ENCODE assay signal across 9 mouse cellular contexts in the genomic region with DNA sequence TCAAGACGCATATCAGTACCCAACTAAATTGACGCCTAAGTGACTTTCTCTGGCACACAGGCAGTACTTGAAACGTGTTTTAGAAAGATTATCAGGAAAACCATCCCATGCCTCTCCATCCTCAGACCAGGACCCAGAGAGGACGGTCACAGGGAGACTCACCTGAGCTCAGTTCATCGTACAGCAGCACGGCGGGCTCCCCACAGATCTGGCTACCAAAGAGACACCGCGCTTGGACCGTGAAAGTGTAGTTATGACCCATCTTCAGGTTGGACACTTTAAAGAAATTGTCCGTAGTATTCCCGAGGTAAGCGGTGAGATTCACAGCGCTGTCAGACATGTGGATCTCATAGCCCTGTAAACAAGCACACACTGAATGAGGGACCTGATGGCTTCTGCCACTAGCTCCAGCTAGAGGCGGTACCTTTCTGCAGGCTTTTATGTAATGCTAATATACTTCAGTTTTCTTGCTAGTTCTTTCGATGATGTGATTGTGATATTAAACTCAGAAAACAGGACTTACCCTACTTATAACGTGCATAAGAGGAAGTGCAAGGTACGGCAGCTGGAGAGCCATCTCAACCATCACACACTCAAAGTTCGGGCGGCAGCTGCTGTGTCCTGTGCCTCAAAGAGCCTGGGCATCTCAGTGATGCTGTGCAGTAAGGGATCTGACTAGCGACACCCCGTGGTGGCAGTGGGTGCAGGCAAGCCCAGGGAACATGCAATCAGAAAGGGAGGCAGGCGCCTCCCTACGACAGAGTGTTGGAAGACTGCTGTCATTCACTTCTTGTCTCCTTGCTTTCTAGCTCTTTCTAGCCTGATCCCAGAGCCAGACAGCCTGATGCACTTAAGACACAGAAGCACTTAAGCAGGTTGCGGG.
DNase-seq lines count a peak whose midpoint lies in the region; ATAC-seq and TF ChIP-seq lines count a peak whose summit lies in the region.
"Had no signal": no experiment of that assay in that cellular context is flagged by ENCODE, and none has a peak within 500 bp of the region (broad histone marks: within the 10 kb centered on the region; RNA-seq: fewer than 3 reads in every experiment).

No protein-coding gene starts in this region.

- no peak overlapping the region for H3K4me2 ChIP-seq in liver, embryonic 11.5 days
- H3K4me2 ChIP-seq in forebrain, embryonic 12.5 days = no peak overlapping the region
- no peak overlapping the region for H3K4me2 ChIP-seq in limb, embryonic 13.5 days (replicated peaks)
- H3K4me2 ChIP-seq: embryonic facial prominence, embryonic 13.5 days had no signal

- no peaks in the 10 kb centered on the region for H3K9me3 ChIP-seq in liver, embryonic 11.5 days (ENCODE audit: control insufficient read depth, low read length)
- no peaks in the 10 kb centered on the region for H3K9me3 ChIP-seq in forebrain, embryonic 12.5 days
- H3K9me3 ChIP-seq in limb, embryonic 13.5 days = 0 out of 2 replicates have a peak, but pooled peaks cover 6% of the 10 kb centered on the region
- H3K9me3 ChIP-seq: embryonic facial prominence, embryonic 13.5 days had no signal

- H3K79me2 ChIP-seq in liver, adult 2 months (ENCODE audit: control insufficient read depth, insufficient read depth, low read length) = no peaks in the 10 kb centered on the region

- H3K4me1 ChIP-seq in liver, adult 2 months (ENCODE audit: control insufficient read depth, insufficient read depth, low read length) = no peaks in the 10 kb centered on the region
- H3K4me1 ChIP-seq in liver, embryonic 11.5 days (replicated peaks; ENCODE audit: control insufficient read depth, insufficient read depth, low read length) = no peaks in the 10 kb centered on the region
- no peaks in the 10 kb centered on the region; the same call in 1 of the 2 replicates for H3K4me1 ChIP-seq in forebrain, embryonic 12.5 days
- H3K4me1 ChIP-seq in limb, embryonic 13.5 days = 0 out of 2 replicates have a peak, but pooled peaks cover 9% of the 10 kb centered on the region
- H3K4me1 ChIP-seq in olfactory bulb, adult 2 months (ENCODE audit: control insufficient read depth, insufficient read depth, low read length) = no peaks in the 10 kb centered on the region

- 0 out of 2 replicates have a peak, but pooled peaks have one; percentile 28 for TF ChIP-seq CTCF in liver, adult 2 months (IDR thresholded peaks at IDR 0.05; ENCODE audit: low read depth, low read length)
- peak; percentile 42; the same call in 1 of the 2 replicates for TF ChIP-seq CTCF in olfactory bulb, adult 2 months (IDR thresholded peaks at IDR 0.05; ENCODE audit: insufficient read depth, low read depth, low read length)

- no peak overlapping the region for H3K4me3 ChIP-seq in liver, adult 2 months (ENCODE audit: insufficient read depth, low read depth, low read length)
- no peak overlapping the region for H3K4me3 ChIP-seq in liver, embryonic 11.5 days (ENCODE audit: low read depth, low read length)
- H3K4me3 ChIP-seq in forebrain, embryonic 12.5 days (replicated peaks) = no peak overlapping the region
- no peak overlapping the region for H3K4me3 ChIP-seq in limb, embryonic 13.5 days
- H3K4me3 ChIP-seq in olfactory bulb, adult 2 months (ENCODE audit: insufficient read depth, low read depth, low read length) = no peak overlapping the region
- H3K4me3 ChIP-seq: embryonic facial prominence, embryonic 13.5 days had no signal

- no peak overlapping the region for H3K27ac ChIP-seq in liver, adult 2 months (replicated peaks; ENCODE audit: insufficient read depth, low read depth, low read length)
- no peak overlapping the region for H3K27ac ChIP-seq in liver, embryonic 11.5 days (ENCODE audit: low read depth, low read length)
- H3K27ac ChIP-seq in forebrain, embryonic 12.5 days = 0 out of 2 replicates have a peak overlapping the region, but pooled peaks have one; percentile 3
- H3K27ac ChIP-seq in limb, embryonic 13.5 days = no peak overlapping the region
- H3K27ac ChIP-seq in olfactory bulb, adult 2 months (ENCODE audit: insufficient read depth, low read depth, low read length) = no peak overlapping the region
- H3K27ac ChIP-seq: embryonic facial prominence, embryonic 13.5 days had no signal

- H3K36me3 ChIP-seq in liver, adult 2 months (ENCODE audit: control insufficient read depth, insufficient read depth, low read length) = no peaks in the 10 kb centered on the region
- H3K36me3 ChIP-seq in liver, embryonic 11.5 days (ENCODE audit: control insufficient read depth, insufficient read depth, low read length) = no peaks in the 10 kb centered on the region
- H3K36me3 ChIP-seq in forebrain, embryonic 12.5 days (replicated peaks) = peaks cover 37% of the 10 kb centered on the region
- H3K36me3 ChIP-seq in limb, embryonic 13.5 days = peaks cover 31% of the 10 kb centered on the region

- no peak for TF ChIP-seq POLR2A in liver, adult 2 months (IDR thresholded peaks at IDR 0.05; ENCODE audit: extremely low read depth, insufficient read depth, low read length)
- TF ChIP-seq POLR2A in olfactory bulb, adult 2 months (IDR thresholded peaks at IDR 0.05; ENCODE audit: insufficient read depth, low read depth, low read length) = no peak

- WGBS in liver, adult 2 months = 80% methylated on average over 25 of the region's 25 CpGs
- 72% methylated on average over 25 of the region's 25 CpGs for WGBS in liver, embryonic 11.5 days
- WGBS in forebrain, embryonic 12.5 days = 71% methylated on average over 25 of the region's 25 CpGs
- WGBS in limb, embryonic 13.5 days = 72% methylated on average over 25 of the region's 25 CpGs
- WGBS in olfactory bulb, adult 2 months = 80% methylated on average over 25 of the region's 25 CpGs

- H3K9ac ChIP-seq in liver, adult 2 months (ENCODE audit: low read depth, low read length) = no peak overlapping the region
- no peak overlapping the region for H3K9ac ChIP-seq in liver, embryonic 11.5 days (ENCODE audit: low read depth, low read length)
- no peak overlapping the region for H3K9ac ChIP-seq in forebrain, embryonic 12.5 days
- no peak overlapping the region for H3K9ac ChIP-seq in limb, embryonic 13.5 days
- H3K9ac ChIP-seq: embryonic facial prominence, embryonic 13.5 days had no signal

- no peak for ATAC-seq in liver, embryonic 11.5 days (replicated peaks; ENCODE audit: low FRiP score)
- peak; percentile 83 for ATAC-seq in forebrain, embryonic 12.5 days (ENCODE audit: low FRiP score)
- peak; percentile 73 for ATAC-seq in limb, embryonic 13.5 days (ENCODE audit: low FRiP score, low read depth)
- ATAC-seq in activated CD4-positive, CD25-positive, alpha-beta regulatory T cell, adult 4 months = no peak

- no peak for DNase-seq in liver, adult 2 months (ENCODE audit: extremely low read depth, low read depth, low spot score)
- DNase-seq in liver, embryonic 11.5 days (ENCODE audit: low spot score) = no peak
- DNase-seq in c-Kit-positive CD71-negative TER-119-negative erythroid progenitor cells, embryonic 14.5 days (ENCODE audit: low read depth) = peak; percentile 2
- DNase-seq in induced T-regulatory cell, adult 2 months (ENCODE audit: low read depth) = peak; percentile 25

- no peaks in the 10 kb centered on the region for H3K27me3 ChIP-seq in liver, adult 2 months (ENCODE audit: control insufficient read depth, insufficient read depth, low read length)
- H3K27me3 ChIP-seq in liver, embryonic 11.5 days (replicated peaks; ENCODE audit: control insufficient read depth, insufficient read depth, low read length) = no peaks in the 10 kb centered on the region
- H3K27me3 ChIP-seq in forebrain, embryonic 12.5 days = peaks cover 3% of the 10 kb centered on the region; the same call in 1 of the 2 replicates
- no peaks in the 10 kb centered on the region for H3K27me3 ChIP-seq in limb, embryonic 13.5 days
- H3K27me3 ChIP-seq: embryonic facial prominence, embryonic 13.5 days had no signal

Comparison
In these comparisons a context has a peak if more than half of its experiments do, and no peak if none do; other contexts are left out.
1. DNase-seq: peak in c-Kit-positive CD71-negative TER-119-negative erythroid progenitor cells, embryonic 14.5 days (single experiment) and induced T-regulatory cell, adult 2 months (single experiment); none in liver, adult 2 months (single experiment) and liver, embryonic 11.5 days (single experiment).
2. ATAC-seq: peak in forebrain, embryonic 12.5 days (single experiment) and limb, embryonic 13.5 days (single experiment); none in liver, embryonic 11.5 days (single experiment) and activated CD4-positive, CD25-positive, alpha-beta regulatory T cell, adult 4 months (single experiment).